Mouse (Mus musculus): Measurements from ENCODE around the gene Hapln2. TPM values are rescaled to one million over a fixed set of nuclear protein-coding genes. Genes with fewer than 3 reads are reported as not detected.

The Hapln2 gene
- polyA plus RNA-seq, 1 experiment = 0.06 TPM

GRCm38 (mm10) chr3:88010634-88011265 is 16.6 kb downstream of the Hapln2 start:
- DNase-seq = no peak
- H3K4me3 ChIP-seq (replicated peaks; ENCODE audit: extremely low read depth, low read depth, low read length) = no peak overlapping the region
- TF ChIP-seq CTCF (IDR thresholded peaks at IDR 0.05; ENCODE audit: insufficient read depth, low read length) = peak; percentile 55
- no peak for TF ChIP-seq POLR2A (IDR thresholded peaks at IDR 0.05; ENCODE audit: borderline replicate concordance, extremely low read depth, low read depth, low read length)
- WGBS = 11% methylated on average over 6 of the region's 6 CpGs
- H3K4me1 ChIP-seq (ENCODE audit: control insufficient read depth, insufficient read depth, low read length) = no peaks in the 10 kb centered on the region

DNA sequence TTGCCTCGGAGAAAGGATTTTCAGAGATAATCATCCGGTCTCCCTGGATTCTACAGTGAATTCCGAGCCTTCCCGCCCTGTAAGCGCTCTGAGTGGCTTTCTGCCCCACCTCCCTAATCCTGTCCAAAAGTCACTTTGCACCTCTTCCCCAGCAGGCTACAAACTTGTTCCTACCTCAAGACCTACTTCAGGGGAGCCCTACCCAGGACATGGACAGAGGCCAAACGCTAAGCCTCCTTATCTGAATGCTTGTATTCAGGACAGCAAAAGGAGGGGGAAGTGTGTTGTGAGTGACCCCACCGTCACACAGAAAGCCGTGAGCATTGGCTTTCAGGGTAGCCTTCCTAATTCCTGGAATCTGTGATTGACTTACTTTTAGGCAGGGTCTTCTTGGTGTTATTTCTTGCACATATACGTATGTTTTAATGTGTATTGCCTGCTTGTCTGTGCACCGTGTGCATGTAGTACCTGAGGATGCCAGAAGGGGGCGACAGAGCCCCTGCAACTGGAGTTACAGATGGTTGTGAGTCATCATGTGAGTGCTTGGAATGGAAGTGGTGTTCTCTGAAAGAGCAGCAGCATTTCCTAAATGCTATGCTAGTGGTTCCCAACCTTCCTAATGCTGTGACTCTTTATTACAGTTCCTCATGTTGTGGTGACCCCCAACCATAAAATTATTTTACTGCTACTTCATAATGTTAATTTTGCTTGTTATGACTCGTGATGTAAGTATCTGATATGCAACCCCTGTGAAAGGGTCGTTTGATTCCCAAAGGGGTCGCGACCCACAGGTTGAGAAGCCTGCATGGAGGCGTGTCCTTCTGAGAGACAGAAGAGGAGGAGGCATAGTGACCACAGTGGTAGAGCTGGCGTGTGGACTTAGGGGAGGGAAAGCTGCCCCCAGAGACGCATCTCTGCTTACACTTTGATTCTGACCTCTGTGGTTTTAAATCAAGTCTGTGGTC is 21.3 kb downstream of the Hapln2 start:
- 60% methylated on average over 18 of the region's 18 CpGs for WGBS
- no peak for TF ChIP-seq POLR2A (IDR thresholded peaks at IDR 0.05; ENCODE audit: borderline replicate concordance, extremely low read depth, low read depth, low read length)
- peak; percentile 61 for TF ChIP-seq CTCF (IDR thresholded peaks at IDR 0.05; ENCODE audit: insufficient read depth, low read length)
- H3K4me3 ChIP-seq (replicated peaks; ENCODE audit: extremely low read depth, low read depth, low read length) = no peak overlapping the region
- no peaks in the 10 kb centered on the region for H3K4me1 ChIP-seq (ENCODE audit: control insufficient read depth, insufficient read depth, low read length)
- peak; percentile 36 for DNase-seq

- WGBS = 4% methylated on average over 17 of the region's 17 CpGs
- no peak overlapping the region for H3K4me3 ChIP-seq (replicated peaks; ENCODE audit: extremely low read depth, low read depth, low read length)
Observed at GRCm38 (mm10) chr3:88002291-88002976, 24.9 kb downstream of the Hapln2 start.

DNA sequence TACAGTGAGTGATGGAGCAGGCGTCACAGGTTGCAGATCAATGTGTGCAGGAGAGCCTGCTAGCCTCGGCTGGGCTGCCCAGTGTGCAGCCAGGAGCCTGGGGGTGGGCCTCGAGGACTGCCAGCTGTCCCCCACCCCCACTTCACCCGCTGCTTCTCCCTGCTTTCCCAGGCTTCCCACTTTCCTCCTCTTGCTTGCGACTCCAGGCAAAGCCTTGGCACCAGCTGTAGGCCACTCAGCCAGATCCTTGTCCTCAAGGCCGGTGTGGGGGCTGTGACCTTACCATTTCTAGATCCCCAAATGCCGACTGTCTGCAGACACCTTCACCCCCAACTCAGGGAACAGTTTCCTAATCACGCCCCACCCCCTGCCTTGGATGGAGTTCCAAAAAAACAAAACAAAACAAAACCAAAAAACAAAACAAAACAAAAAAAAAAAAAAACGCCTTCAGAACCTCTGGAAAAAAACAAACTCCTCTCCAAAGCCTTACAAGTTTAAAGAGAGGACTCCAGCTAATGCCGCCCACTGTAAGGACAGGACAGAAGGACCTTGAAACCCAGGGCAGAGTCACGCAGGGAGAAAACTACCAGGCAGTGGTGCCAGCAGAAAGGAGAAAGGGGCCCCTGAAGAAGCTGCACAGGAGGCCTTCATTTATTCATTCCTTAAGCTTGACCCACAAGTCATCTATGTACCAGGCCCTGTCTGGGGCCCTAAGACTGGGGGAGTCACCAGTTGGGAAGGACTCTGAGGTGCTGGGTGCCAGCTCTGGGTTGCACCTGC is 26.4 kb downstream of the Hapln2 start:
- DNase-seq = no peak
- TF ChIP-seq POLR2A (IDR thresholded peaks at IDR 0.05; ENCODE audit: borderline replicate concordance, extremely low read depth, low read depth, low read length) (no peak), CTCF (IDR thresholded peaks at IDR 0.05; ENCODE audit: insufficient read depth, low read length) (no peak)
- no peak overlapping the region for H3K4me3 ChIP-seq (replicated peaks; ENCODE audit: extremely low read depth, low read depth, low read length)
- 0 out of 2 replicates have a peak, but pooled peaks cover 2% of the 10 kb centered on the region for H3K4me1 ChIP-seq (ENCODE audit: control insufficient read depth, insufficient read depth, low read length)
- 15% methylated on average over 11 of the region's 11 CpGs for WGBS

More at GRCm38 (mm10) chr3:88002291-88002976, 24.9 kb downstream of the Hapln2 start:
- H3K4me1 ChIP-seq (ENCODE audit: control insufficient read depth, insufficient read depth, low read length) = 0 out of 2 replicates have a peak, but pooled peaks cover 2% of the 10 kb centered on the region
- peak; percentile 59 for DNase-seq
- TF ChIP-seq POLR2A (IDR thresholded peaks at IDR 0.05; ENCODE audit: borderline replicate concordance, extremely low read depth, low read depth, low read length) = no peak
- TF ChIP-seq CTCF (IDR thresholded peaks at IDR 0.05; ENCODE audit: insufficient read depth, low read length) = no peak

- 0 out of 2 replicates have a peak, but pooled peaks cover 2% of the 10 kb centered on the region for H3K4me1 ChIP-seq (ENCODE audit: control insufficient read depth, insufficient read depth, low read length)
- TF ChIP-seq POLR2A (IDR thresholded peaks at IDR 0.05; ENCODE audit: borderline replicate concordance, extremely low read depth, low read depth, low read length) (no peak), CTCF (IDR thresholded peaks at IDR 0.05; ENCODE audit: insufficient read depth, low read length) (no peak)
- DNase-seq = no peak
- under 1% methylated on average over 39 of the region's 39 CpGs for WGBS
- no peak within 1 kb of the TSS for H3K4me3 ChIP-seq (replicated peaks; ENCODE audit: extremely low read depth, low read depth, low read length)
Observed at GRCm38 (mm10) chr3:88000181-88000580, 27.2 kb downstream of the Hapln2 start, which contains the start of gene Bcan. Gene Bcan (minus strand): TSS chr3:88000230.

- no peak for DNase-seq
- TF ChIP-seq CTCF (IDR thresholded peaks at IDR 0.05; ENCODE audit: insufficient read depth, low read length) (no peak), POLR2A (IDR thresholded peaks at IDR 0.05; ENCODE audit: borderline replicate concordance, extremely low read depth, low read depth, low read length) (no peak)
- 0 out of 2 replicates have a peak, but pooled peaks cover 2% of the 10 kb centered on the region for H3K4me1 ChIP-seq (ENCODE audit: control insufficient read depth, insufficient read depth, low read length)
- H3K4me3 ChIP-seq (replicated peaks; ENCODE audit: extremely low read depth, low read depth, low read length) = no peak overlapping the region
- WGBS = 2% methylated on average over 38 of the region's 38 CpGs
Observed at GRCm38 (mm10) chr3:87999243-87999895, 28.0 kb downstream of the Hapln2 start.

- WGBS = 1% methylated on average over 7 of the region's 7 CpGs
Observed at GRCm38 (mm10) chr3:87998747-87999146, 28.6 kb downstream of the Hapln2 start.

GRCm38 (mm10) chr3:87996971-87997614 is 30.3 kb downstream of the Hapln2 start:
- Histone ChIP-seq H3K4me1 (ENCODE audit: control insufficient read depth, insufficient read depth, low read length) (0 out of 2 replicates have a peak, but pooled peaks cover 2% of the 10 kb centered on the region), H3K4me3 (replicated peaks; ENCODE audit: extremely low read depth, low read depth, low read length) (peak overlapping the region; percentile 6)
- WGBS = 1% methylated on average over 49 of the region's 49 CpGs
- DNase-seq = no peak
- TF ChIP-seq CTCF (IDR thresholded peaks at IDR 0.05; ENCODE audit: insufficient read depth, low read length) = no peak
- TF ChIP-seq POLR2A (IDR thresholded peaks at IDR 0.05; ENCODE audit: borderline replicate concordance, extremely low read depth, low read depth, low read length) = no peak

More at GRCm38 (mm10) chr3:87998747-87999146, 28.6 kb downstream of the Hapln2 start:
- TF ChIP-seq CTCF (IDR thresholded peaks at IDR 0.05; ENCODE audit: insufficient read depth, low read length) = no peak
- no peak for TF ChIP-seq POLR2A (IDR thresholded peaks at IDR 0.05; ENCODE audit: borderline replicate concordance, extremely low read depth, low read depth, low read length)
- Histone ChIP-seq H3K4me1 (ENCODE audit: control insufficient read depth, insufficient read depth, low read length) (0 out of 2 replicates have a peak, but pooled peaks cover 2% of the 10 kb centered on the region), H3K4me3 (replicated peaks; ENCODE audit: extremely low read depth, low read depth, low read length) (no peak overlapping the region)
- no peak for DNase-seq
